Mouse (Mus musculus): Measurements from ENCODE around the gene Syf2.

Syf2 gene

DNA sequence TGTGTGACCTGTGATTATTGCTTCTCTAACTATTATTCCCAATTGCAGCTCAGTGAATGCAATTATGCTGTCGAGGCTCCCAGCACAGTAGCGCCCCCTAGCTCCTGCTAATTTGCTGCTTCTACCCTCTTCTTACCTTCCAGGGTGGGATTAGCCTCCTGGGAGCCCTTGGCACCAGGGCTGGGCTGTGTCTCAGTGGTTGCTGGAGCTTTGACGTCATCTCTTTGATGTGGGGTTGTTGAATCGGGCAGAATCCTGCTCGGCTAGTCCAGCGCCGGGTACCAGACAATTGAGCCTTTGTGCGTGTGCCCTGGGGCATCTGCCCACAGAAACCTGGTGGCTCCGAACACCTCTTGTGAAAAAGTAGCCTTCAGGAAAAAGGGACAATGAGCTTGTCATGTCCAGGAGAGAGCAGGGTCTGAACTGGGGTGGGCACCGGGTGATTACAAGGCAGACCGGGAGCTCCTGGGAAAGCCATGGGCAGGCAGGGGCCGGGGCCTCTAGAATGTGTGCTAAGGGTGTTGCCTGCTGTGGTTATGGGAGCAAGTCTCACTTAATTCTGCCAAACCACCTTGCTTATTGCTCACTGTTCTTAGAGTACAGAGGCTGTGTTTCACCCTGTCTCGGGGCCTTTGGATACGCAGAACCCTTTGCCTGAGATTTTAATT lies 44.7 kb downstream of the Syf2 start:
- DNase-seq (ENCODE audit: low spot score), result peak; percentile 58

DNA sequence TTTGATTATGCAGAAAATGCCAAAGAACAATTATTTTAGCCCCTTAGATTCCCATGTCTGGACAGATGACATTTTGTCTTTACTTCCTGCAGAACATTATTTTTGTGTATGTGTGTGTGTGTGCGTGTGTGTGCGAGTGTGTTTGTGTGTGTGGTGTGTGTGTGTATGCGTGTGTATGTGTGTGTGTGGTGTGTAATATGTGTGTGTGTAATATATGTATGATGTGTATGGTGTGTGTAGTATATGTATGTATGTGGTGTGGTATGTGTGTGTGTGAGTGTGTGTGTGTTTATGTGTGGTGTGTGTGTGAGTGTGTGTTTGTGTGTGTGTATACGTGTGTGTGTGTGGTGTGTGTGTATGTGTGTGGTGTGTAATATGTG lies 45.2 kb downstream of the Syf2 start:
- no peak for DNase-seq (ENCODE audit: low spot score)

DNA sequence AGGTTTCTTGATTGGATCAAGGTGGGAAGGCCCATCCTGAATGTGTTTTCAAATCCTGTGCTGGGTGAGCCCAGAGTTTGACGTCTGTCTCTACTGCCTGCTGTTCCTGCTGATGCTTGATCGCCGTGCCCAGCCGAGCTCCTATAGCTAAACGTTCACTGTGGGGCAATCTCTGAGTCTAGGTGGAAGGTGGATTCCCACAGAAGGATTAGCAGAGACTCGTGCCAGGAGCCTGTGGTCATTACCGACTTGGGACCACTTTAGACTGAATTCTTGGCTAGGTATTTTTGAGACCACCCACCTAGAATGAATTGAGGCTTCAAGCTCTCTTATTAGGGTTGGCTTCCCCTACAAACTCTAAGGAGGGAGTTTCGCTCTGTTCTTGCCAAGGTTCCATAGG lies 48.2 kb downstream of the Syf2 start:
- no peak for DNase-seq (ENCODE audit: low spot score)

DNA sequence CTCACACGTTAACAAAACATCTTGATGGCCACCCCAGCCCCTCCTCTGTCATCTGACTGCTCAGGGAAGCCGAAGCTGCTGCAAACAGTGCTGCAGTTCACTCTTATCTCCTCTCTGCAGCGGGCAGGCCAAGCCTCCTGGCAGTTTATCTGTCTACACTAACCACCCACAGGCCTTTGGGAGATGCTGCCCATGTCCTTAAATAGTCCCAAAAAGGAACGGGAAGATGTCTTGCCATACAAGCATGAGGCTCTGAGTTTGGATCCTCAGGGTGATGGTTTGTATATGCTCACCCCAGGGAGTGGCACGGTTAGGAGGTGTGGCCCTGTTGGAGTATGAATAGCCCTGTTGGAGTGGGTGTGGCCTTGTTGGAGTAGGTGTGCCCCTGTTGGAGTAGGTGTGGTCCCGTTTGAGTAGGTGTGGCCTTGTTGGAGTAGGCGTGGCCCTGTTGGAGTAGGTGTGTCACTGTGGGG lies 51.3 kb downstream of the Syf2 start:
- DNase-seq (ENCODE audit: low spot score), result no peak

DNA sequence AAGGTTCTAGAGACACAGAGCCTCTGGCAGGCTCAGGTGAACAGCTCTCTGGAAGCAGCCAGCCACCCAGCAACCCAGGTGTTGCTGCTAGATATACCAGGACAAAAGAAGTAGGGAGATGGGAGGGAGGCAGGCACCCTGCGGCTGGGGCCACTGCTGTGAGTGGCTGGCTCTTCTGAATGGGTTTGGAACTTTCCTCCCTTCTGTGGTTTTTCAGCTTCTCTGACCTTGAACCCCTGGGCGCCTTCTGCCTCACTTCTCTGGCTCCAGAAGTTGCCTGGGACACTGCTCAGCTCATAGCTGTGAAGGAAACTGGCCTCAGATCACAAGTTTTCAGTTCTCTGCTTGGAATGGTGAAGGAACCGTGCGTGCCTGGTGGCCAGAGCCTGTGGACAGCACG lies 52.4 kb downstream of the Syf2 start:
- DNase-seq (ENCODE audit: low spot score), result no peak

DNA sequence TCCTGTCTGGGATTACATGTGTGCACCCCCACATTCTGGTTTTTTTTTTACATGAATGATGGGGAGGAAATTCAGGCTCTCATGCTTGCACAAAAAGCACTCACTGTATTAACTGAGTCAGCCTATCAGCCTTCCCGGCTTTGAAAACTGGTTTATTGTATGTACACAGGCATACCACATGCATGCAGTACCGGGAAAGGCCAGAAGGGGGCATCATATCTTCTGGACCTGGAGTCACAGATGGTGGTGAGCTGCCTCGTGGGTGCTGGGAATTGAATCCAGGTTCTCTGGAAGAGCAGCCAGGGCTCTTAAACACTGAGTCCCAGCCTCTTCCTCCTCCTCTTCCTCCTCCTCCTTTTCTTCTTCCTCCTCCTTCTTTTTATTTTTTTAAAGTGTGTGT lies 53.9 kb downstream of the Syf2 start:
- DNase-seq (ENCODE audit: low spot score), result no peak

DNA sequence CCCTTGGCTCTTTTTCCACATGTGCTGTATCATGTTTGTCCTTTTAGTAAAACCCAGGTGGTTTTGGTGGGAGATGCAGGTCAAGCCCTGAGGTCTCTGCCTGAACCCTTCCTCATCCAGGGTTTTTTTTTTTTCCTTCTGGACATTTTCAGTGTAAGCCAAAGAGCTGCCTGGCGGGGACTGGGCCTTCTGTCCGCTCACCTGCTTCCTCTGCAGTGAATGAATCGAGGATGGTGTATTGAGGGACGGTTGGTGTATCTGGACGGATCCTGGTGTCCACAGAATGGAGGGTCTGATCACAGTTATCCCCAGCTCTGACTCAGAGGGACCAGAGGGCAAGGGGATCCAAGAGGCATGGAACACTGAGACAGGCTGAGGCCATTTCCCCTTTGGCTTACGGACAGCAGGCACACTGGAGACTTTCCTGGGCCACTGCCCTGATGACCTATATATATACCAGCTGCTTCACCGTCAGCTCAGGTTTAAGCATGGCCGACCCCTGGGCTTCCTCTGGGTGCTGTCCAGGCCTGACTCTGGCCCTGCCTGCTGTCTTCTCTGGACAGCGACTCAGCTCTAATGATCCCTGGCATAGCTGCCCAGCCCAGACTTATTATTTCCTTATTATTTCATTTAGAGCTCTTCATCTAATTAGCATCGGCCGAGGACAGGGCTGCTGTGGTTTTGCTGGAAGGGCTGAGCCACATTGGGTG lies 55.1 kb downstream of the Syf2 start:
- no peak for DNase-seq (ENCODE audit: low spot score)

DNA sequence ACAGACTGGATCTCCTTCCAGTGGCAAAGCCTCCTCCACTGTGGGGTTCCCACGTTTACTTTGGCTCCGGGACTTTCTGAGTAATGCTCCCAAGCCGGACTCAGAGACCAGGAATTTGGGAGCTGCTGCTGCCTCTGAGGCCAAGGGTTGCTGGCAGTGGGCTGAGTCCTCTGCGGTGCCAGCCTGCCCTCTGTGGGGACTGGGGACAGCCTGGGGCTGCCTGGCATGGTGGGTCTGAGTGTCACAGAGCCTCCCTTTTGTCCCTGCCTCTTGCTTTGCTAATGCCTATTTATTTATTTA lies 55.6 kb downstream of the Syf2 start:
- no peak for DNase-seq (ENCODE audit: low spot score)

DNA sequence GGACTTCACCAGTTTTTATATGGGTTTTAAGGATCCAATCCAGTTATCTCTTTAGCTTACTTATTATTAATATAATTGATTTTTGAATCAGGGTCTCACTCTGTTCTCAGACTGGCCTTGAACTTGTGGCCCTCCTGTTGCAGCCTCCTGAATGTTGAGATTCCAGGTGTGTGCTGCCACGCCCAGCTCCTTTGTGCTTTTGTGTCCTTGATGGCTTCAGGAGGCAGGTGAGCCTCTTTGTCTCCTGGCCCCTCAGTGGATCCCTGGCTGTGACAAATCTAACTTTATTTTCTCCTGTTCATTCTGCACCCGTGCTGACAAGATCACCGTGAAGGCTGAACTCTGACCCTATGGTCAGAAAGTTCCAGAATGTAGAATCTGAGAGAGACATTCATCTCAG lies 56.3 kb downstream of the Syf2 start:
- DNase-seq (ENCODE audit: low spot score), result no peak
